8 mouse cellular contexts compared by ENCODE assay signal in the genomic region with DNA sequence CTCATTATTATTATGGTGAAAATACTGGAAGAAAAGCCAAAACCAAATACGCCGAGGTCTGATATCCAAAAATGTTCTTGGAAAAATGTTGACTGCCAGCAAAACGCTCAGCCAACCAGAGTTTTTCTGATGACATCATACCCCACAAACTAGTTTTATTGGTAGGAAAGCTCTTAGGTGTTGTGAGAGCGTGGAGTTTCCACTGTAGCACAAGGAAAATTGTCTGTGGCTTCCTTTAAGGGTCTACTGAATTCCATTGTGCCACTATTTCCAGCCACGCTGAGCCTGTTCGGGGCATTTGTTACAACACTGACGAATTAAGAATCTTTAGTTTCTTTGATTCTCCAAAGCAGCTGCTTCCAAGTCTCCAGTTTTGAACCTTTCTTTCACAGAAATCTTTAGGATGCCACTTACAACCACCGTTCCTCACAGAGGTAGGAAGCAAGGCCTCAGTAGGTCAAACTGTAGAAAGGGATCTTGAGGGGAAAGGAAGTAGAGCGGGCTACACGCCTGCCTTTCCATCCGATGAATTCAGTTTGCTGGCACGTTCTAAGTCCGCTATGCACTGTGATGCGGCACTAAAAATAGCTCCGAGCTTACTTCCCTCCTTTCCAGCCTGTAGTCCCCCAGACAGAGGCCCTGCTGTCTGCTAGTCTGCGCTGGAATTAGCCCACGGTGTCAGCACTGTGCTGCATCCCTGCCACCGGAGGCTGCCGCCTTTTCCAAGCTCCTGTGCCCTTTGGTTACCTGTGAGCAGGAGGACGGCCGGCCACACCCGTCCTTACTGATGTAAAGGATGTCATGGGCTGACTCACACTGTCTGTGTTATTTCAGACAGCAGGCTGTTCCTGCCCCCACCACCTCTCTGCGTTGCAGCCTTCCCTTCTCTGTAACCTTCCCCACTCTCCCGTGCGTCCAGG.
A peak's percentile ranks its signal among the peaks of the same experiment; 100 is the strongest.
DNase-seq lines count a peak whose midpoint lies in the region; ATAC-seq lines count a peak whose summit lies in the region.
"Had no signal": no experiment of that assay in that cellular context is flagged by ENCODE, and none has a peak within 500 bp of the region (broad histone marks: within the 10 kb centered on the region; RNA-seq: fewer than 3 reads in every experiment).

No protein-coding gene starts in this region.

- no peaks in the 10 kb centered on the region for H3K27me3 ChIP-seq in neural tube, embryonic 11.5 days (ENCODE audit: control insufficient read depth, insufficient read depth, low read length)
- H3K27me3 ChIP-seq in kidney, embryonic 15.5 days = no peaks in the 10 kb centered on the region
- H3K27me3 ChIP-seq in liver, embryonic 12.5 days (replicated peaks) = peaks cover 16% of the 10 kb centered on the region; the same call in 1 of the 2 replicates
- H3K27me3 ChIP-seq in stomach, embryonic 14.5 days (ENCODE audit: control insufficient read depth, insufficient read depth, low read length) = no peaks in the 10 kb centered on the region

- no peaks in the 10 kb centered on the region for H3K4me1 ChIP-seq in neural tube, embryonic 11.5 days (ENCODE audit: control insufficient read depth, insufficient read depth, low read length)
- H3K4me1 ChIP-seq in kidney, embryonic 15.5 days = peaks cover 31% of the 10 kb centered on the region
- H3K4me1 ChIP-seq in liver, embryonic 12.5 days = peaks cover 27% of the 10 kb centered on the region
- peaks cover 18% of the 10 kb centered on the region; the same call in 1 of the 2 replicates for H3K4me1 ChIP-seq in stomach, embryonic 14.5 days (ENCODE audit: control insufficient read depth, insufficient read depth, low read length)

- H3K9ac ChIP-seq in neural tube, embryonic 11.5 days (ENCODE audit: low read length) = no peak overlapping the region
- H3K9ac ChIP-seq in kidney, embryonic 15.5 days = no peak overlapping the region; the same call in 1 of the 2 replicates
- H3K9ac ChIP-seq in liver, embryonic 12.5 days = no peak overlapping the region
- 0 out of 2 replicates have a peak overlapping the region, but pooled peaks have one; percentile 22 for H3K9ac ChIP-seq in stomach, embryonic 14.5 days (replicated peaks; ENCODE audit: low read depth, low read length)

- H3K4me3 ChIP-seq in neural tube, embryonic 11.5 days (ENCODE audit: low read depth, low read length) = no peak overlapping the region
- H3K4me3 ChIP-seq in kidney, embryonic 15.5 days (replicated peaks) = no peak overlapping the region
- no peak overlapping the region for H3K4me3 ChIP-seq in liver, embryonic 12.5 days
- no peak overlapping the region for H3K4me3 ChIP-seq in stomach, embryonic 14.5 days (ENCODE audit: low read depth, low read length)

- H3K36me3 ChIP-seq in neural tube, embryonic 11.5 days (ENCODE audit: control insufficient read depth, insufficient read depth, low read length) = no peaks in the 10 kb centered on the region
- no peaks in the 10 kb centered on the region for H3K36me3 ChIP-seq in kidney, embryonic 15.5 days
- no peaks in the 10 kb centered on the region for H3K36me3 ChIP-seq in liver, embryonic 12.5 days
- no peaks in the 10 kb centered on the region for H3K36me3 ChIP-seq in stomach, embryonic 14.5 days (ENCODE audit: control insufficient read depth, insufficient read depth, low read length)

- no peak overlapping the region for H3K27ac ChIP-seq in neural tube, embryonic 11.5 days (ENCODE audit: low read depth, low read length)
- H3K27ac ChIP-seq in kidney, embryonic 15.5 days = peak overlapping the region; percentile 70
- no peak overlapping the region for H3K27ac ChIP-seq in liver, embryonic 12.5 days
- peak overlapping the region; percentile 49 for H3K27ac ChIP-seq in stomach, embryonic 14.5 days (ENCODE audit: low read length)
- H3K27ac ChIP-seq: macrophage had no signal

- WGBS in neural tube, embryonic 11.5 days = 67% methylated on average over 25 of the region's 25 CpGs
- WGBS in kidney, embryonic 15.5 days = 44% methylated on average over 25 of the region's 25 CpGs
- 26% methylated on average over 25 of the region's 25 CpGs for WGBS in liver, embryonic 12.5 days (ENCODE audit: insufficient replicate concordance)
- 36% methylated on average over 25 of the region's 25 CpGs for WGBS in stomach, embryonic 14.5 days

- H3K9me3 ChIP-seq in neural tube, embryonic 11.5 days (ENCODE audit: control insufficient read depth, low read length) = no peaks in the 10 kb centered on the region
- no peaks in the 10 kb centered on the region for H3K9me3 ChIP-seq in kidney, embryonic 15.5 days (replicated peaks)
- H3K9me3 ChIP-seq in liver, embryonic 12.5 days (replicated peaks) = no peaks in the 10 kb centered on the region
- no peaks in the 10 kb centered on the region for H3K9me3 ChIP-seq in stomach, embryonic 14.5 days (ENCODE audit: control insufficient read depth, low read depth, low read length)

- ATAC-seq in neural tube, embryonic 11.5 days (ENCODE audit: insufficient read depth, low FRiP score, low TSS enrichment) = no peak
- peak; percentile 67; the same call in 1 of the 2 replicates for ATAC-seq in kidney, embryonic 15.5 days (replicated peaks; ENCODE audit: low FRiP score)
- ATAC-seq in liver, embryonic 12.5 days = peak; percentile 36; the same call in 1 of the 2 replicates
- peak; percentile 68 for ATAC-seq in stomach, embryonic 14.5 days (ENCODE audit: insufficient number of reproducible peaks, insufficient read depth, low FRiP score, low read depth)

- DNase-seq in neural tube, embryonic 11.5 days (ENCODE audit: low spot score) = peak; percentile 19
- DNase-seq in neural tube, embryonic 10.5 days (ENCODE audit: extremely low spot score, low spot score) = no peak
- peak; percentile 14 to 49 for DNase-seq in frontal cortex, adult 2 months (ENCODE audit: extremely low spot score in 1 of 2, low spot score in 1 of 2)
- DNase-seq in c-Kit-positive CD71-positive TER-119-positive erythroid progenitor cells, embryonic 14.5 days (ENCODE audit: low spot score) = no peak

- no peak overlapping the region for H3K4me2 ChIP-seq in neural tube, embryonic 11.5 days (ENCODE audit: low read depth)
- H3K4me2 ChIP-seq in kidney, embryonic 15.5 days = peak overlapping the region; percentile 44
- H3K4me2 ChIP-seq in liver, embryonic 12.5 days = peak overlapping the region; percentile 37
- peak overlapping the region; percentile 15; the same call in 1 of the 2 replicates for H3K4me2 ChIP-seq in stomach, embryonic 14.5 days (replicated peaks; ENCODE audit: low read depth, low read length)

Comparison
In these comparisons a context has a peak if more than half of its experiments do, and no peak if none do; other contexts are left out.
1. DNase-seq: peak in neural tube, embryonic 11.5 days (single experiment) and frontal cortex, adult 2 months (2 of 2); none in neural tube, embryonic 10.5 days (single experiment) and c-Kit-positive CD71-positive TER-119-positive erythroid progenitor cells, embryonic 14.5 days (single experiment).
2. H3K27ac ChIP-seq: peak in kidney, embryonic 15.5 days (single experiment) and stomach, embryonic 14.5 days (single experiment); none in neural tube, embryonic 11.5 days (single experiment) and liver, embryonic 12.5 days (single experiment).